Mouse (Mus musculus): ENCODE measurements around the gene Npcd.

The Npcd gene

DNA sequence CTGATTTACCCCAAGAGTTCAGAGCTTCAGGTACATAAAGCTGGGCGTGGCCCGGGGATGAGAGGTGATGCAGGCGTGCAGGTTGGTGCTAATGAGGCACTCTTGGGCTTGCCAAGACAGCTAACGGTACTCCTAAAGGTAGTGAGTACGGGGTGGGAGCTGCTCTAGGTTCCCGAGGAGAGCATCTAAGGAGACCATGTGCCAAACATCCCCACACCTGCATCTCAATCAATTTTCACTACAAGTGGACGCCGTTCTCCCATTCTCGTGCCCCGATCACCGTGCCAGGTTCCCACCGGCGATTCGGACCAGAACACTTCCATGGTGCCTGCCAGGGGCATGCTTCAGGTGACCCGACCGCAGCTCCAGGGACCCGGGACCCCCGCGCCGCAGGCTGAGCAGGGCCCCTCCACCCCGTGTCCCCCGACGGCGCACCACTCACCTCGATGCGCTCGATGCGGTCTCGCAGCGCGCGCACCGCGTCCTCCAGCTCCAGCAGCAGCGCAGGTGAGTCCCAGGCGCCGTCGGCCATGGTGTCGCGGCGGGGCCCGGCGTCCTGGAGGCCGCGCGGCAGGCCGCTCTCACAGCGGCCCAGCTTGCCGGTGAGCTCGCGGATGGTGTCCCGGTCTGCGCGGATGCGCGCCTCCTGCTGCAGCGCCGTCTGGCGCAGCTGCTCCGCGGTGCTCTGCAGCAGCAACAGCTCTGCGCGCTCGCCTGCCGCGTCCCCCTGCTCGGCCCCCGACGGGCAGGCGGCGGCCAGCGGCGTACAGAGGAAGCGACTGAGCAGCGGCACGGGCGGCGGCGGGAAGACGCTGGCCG is 30.3 kb downstream of the Npcd start:
- no peak for DNase-seq (ENCODE audit: low read depth, low spot score)

DNA sequence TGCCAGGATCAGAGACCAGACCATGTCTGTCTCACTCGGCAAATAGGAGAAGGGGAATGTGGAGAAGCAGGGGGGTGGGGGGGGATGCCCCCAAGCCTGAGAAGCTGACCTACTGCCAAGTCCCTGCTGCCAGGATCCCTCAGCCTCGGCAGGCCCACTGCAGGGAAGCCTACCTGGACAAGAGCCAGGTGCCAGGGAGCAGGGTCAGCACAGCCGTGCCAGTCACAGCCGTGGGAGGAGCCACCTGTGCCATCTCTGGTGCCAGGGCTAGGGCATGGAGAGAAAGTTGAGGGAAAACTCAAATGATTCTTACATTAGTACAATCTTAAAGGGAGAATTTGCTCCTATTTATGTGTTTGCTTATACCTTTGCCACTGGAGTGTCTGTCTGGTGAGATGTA is 31.7 kb downstream of the Npcd start:
- DNase-seq (ENCODE audit: low read depth, low spot score), result no peak

GRCm38 (mm10) chr15:79801646-79802045 is 32.4 kb downstream of the Npcd start:
- DNase-seq (ENCODE audit: low read depth, low spot score), result no peak

DNA sequence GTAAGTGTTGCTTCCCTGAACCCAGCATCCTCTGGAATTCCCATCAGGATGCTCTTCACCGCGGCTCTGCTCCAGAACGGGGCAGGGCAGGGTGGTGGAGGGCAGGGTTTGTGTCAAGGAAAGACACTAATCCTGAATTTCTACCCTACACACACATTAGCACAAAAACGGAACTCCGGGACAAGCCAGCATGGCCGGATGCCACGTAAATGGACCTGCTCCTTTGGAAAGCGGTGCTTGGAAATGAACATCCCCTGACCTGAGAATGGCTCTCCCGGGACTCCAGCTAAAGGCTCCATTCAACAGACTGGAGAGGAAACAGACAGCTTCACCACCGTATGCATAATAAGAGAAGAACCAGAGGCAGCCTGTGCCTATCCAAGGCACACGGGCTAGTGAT is 33.3 kb downstream of the Npcd start:
- no peak for DNase-seq (ENCODE audit: low read depth, low spot score)

DNA sequence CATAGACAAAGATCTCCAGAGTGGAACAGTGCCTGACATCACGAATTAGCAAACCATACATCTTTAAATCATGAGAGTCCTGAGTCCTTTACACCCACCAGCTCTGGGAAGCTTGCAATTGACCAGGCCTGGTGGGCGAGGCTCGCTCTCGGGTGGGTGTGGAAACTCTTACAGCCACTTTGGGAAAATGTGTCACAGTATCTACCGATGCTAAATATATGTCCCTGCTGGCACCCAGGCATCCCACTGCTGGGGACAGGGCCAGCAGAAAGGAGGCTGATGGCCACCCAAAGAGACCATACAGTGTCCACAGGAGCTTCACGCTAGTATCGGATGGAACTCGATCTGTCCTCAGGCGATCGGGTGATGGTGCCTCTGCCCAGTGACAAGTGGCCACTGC is 35.4 kb downstream of the Npcd start:
- no peak for DNase-seq (ENCODE audit: low read depth, low spot score)

DNA sequence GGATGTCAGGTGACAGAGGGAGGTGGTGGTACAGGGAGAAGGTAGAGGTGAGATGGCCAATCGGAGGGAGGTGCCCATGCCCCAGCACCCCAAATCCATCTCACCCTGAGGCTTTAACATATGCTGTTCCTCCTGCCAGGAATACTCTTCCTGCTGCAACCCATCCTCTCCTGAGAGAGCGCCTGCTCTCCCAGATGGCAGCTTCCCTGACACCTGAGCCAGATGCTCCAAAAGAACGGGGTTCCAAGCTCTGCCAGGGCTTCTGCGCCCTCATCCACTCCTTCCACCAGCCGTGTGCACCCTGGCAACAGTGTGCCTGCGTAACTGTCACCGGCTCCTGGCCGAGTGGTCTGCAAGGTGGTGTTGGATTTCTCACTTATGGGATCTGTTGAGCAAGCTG is 36.4 kb downstream of the Npcd start:
- no peak for DNase-seq (ENCODE audit: low read depth, low spot score)

GRCm38 (mm10) chr15:79797096-79797495 is 36.9 kb downstream of the Npcd start:
- no peak for DNase-seq (ENCODE audit: low read depth, low spot score)

DNA sequence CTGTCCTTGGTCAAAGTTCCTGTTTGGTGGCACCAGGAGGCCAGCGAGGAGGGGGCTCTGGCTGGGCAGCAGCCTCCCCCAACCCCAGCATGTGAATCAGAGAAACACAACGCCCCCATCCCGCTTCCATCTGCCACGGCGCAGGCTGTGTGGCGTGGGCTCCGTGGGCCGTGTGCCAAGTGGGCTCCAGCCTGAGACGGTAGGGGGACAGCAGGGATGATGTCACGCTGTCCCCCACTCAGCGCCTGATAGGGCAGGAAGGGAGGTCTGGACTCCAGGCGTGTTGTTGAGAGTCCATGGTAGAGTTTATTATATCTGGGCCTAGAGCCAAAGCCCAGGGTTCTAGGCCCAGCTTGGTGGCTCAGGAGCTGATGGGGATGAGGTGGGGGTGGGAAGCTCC is 37.8 kb downstream of the Npcd start:
- DNase-seq (ENCODE audit: low read depth, low spot score), result no peak

DNA sequence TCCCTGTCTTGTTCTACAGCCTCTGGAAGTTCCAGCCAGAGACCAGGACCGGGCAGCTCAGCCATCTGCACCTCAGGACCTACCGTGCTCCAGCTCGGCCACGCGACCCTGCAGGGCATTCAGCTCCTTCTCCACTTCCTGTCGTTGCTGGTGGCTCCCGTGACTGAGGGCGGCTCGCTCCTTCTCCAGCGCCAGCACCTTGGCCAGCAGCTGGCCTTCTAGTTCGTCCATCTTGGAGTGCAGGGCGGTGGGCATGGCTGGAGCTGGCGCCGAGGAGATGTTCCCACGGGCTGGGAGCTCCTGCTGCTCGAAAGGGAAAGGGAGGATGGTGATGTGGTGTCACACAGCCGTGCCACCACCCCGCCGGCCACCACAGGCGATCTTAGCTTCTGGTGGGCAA is 39.9 kb downstream of the Npcd start:
- no peak for DNase-seq (ENCODE audit: low read depth, low spot score)

DNA sequence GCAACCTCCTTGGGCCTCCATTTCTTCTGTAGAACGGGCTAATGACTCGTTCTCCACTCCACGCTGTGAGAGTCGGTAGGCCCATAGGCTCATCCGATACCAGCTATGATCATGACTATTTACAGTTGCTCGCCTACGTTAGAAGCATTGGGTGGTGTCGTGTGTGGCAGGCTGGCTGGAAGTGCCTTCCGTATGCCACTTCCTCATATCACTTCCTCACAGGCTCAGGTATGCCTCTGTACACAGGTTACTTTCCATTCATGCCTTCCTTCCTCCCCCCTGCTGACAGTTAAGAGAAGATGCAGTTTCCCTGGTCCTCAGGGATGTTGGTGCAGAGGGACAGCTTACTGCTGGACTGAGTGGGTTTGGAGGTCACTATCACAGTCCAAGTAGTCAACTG is 41.0 kb downstream of the Npcd start:
- no peak for DNase-seq (ENCODE audit: low read depth, low spot score)

DNA sequence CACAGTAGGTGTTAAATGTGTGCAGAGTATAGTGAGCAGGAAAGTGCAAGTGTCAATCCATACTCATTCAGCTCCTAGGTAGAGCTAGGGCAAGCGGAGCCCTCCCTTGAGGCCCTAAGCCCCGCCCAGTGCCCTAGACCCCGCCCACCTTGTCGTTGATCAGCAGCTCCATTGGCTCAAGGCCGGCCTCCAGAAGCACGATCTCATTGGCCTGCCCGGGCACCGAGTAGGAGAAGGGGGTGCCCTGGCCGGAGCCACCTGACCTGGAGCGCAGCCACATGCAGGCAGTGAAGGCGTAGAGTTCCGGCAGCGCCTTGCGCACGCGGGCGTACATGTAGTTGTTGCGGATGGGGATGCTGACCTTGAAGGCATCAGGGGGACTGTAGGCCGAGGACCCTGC is 41.6 kb downstream of the Npcd start:
- DNase-seq (ENCODE audit: low read depth, low spot score), result peak; percentile 68

DNA sequence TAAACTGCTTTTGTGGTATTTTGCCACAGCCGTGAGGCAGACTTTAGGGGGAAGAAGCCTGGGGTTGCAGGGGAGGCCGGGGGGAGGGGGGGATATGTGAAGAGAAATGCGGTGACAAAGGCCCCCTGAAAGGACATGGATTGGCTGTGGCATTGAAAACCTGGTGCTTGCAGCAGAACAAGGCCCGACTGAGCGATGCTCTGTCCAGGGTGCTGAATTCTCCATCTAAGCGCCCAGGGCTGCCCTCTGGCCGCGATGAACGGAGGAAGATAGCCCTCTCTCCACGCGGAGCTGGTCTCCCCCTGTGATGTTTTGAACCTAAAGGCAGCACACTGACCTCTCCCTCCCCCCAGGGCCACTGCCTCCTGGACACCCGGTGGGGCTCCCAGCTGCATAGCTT is 42.5 kb downstream of the Npcd start:
- no peak for DNase-seq (ENCODE audit: low read depth, low spot score)

- DNase-seq (ENCODE audit: low read depth, low spot score), result no peak
Observed at GRCm38 (mm10) chr15:79790905-79791304, 43.1 kb downstream of the Npcd start.

GRCm38 (mm10) chr15:79790111-79790510 is 43.9 kb downstream of the Npcd start:
- DNase-seq (ENCODE audit: low read depth, low spot score), result no peak

DNA sequence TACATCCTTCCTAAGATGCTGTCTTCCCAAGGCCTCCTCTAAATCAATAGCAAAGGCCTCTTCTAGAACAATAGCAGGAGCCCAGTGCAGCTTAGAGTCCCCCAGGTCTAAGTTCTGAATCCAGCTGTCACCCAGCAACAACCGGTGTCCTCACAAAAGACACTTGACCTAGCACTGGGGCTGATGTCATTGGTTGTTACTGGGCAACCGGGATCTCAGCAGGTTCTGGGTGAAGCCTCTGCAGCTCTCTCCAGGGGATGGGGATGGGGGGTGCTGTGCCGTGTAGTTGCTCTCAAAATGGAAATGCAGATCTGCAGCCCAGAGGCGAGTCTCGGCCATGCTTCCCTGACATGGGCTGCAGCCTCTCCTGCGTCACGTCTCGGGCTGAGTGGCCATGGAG is 46.2 kb downstream of the Npcd start:
- no peak for DNase-seq (ENCODE audit: low read depth, low spot score)

- no peak for DNase-seq (ENCODE audit: low read depth, low spot score)
Observed at GRCm38 (mm10) chr15:79785056-79785455, 49.0 kb downstream of the Npcd start.

- DNase-seq (ENCODE audit: low read depth, low spot score), result no peak
Observed at GRCm38 (mm10) chr15:79777749-79778148, 56.3 kb downstream of the Npcd start, which contains the start of gene Dnal4. Gene Dnal4, minus strand, starts transcription at chr15:79777849.

DNA sequence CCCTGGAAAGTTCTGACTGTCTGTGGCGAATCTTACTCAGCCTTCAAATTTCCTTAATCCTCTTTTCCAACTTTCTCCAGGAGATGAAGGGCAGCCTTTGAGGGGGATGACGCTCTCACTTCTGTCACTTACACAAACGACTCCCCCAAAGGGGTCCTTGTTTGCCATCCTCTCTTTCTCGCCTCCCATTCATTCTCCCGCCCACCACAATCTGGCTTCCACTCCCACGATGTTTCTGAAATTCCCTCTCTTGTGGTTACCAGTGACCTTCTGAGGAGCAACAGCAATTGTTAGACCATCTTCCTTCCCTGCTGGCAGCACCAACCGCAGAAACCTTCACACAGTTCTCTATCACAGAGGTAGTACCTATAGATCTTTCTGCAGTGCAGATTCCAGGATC is 58.4 kb downstream of the Npcd start:
- DNase-seq (ENCODE audit: low read depth, low spot score), result no peak

- DNase-seq (ENCODE audit: low read depth, low spot score), result peak; percentile 92
Observed at GRCm38 (mm10) chr15:79774117-79775027, 59.7 kb downstream of the Npcd start.

GRCm38 (mm10) chr15:79770629-79771240 is 63.3 kb downstream of the Npcd start:
- no peak for DNase-seq (ENCODE audit: low read depth, low spot score)

DNA sequence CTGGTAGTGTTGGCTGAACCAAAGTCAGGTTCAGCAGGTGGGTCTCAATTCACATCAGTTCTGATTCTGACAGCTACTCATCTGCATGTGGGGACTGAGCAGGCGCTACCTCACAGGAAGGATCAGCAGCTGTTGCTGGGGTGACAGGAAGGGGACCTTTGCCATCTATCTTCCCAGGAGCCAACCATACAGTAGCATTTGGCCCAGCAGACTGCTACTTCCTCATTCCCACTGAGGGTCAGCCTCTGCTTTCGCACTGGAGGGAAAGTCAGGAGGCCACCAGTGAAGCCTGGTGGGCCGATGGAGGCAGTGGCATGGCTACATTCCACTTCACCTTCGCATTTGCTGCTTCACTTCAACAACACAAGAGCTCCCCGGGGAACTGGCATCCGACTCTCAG is 65.7 kb downstream of the Npcd start:
- no peak for DNase-seq (ENCODE audit: low read depth, low spot score)

- no peak for DNase-seq (ENCODE audit: low read depth, low spot score)
Observed at GRCm38 (mm10) chr15:79767327-79767961, 66.6 kb downstream of the Npcd start.

All from WW6 (cell line).